Mouse (Mus musculus): ENCODE measurements around the gene Atxn1. TPM values are rescaled to one million over a fixed set of nuclear protein-coding genes. Genes with fewer than 3 reads are reported as not detected.

Gene Atxn1
- polyA plus RNA-seq, 1 experiment, result 7.2 TPM

GRCm38 (mm10) chr13:45904955-45905354 is 59.9 kb downstream of the Atxn1 start:
- Histone ChIP-seq H3K4me3 (ENCODE audit: insufficient read depth, low read depth, low read length) (no peak overlapping the region), H3K27ac (replicated peaks; ENCODE audit: low read depth, low read length) (no peak overlapping the region), H3K4me1 (ENCODE audit: control insufficient read depth, insufficient read depth, insufficient read length, low read length) (peaks cover 10% of the 10 kb centered on the region; the same call in 1 of the 2 replicates)

GRCm38 (mm10) chr13:45904456-45904855 is 60.4 kb downstream of the Atxn1 start:
- Histone ChIP-seq H3K27ac (replicated peaks; ENCODE audit: low read depth, low read length) (no peak overlapping the region), H3K4me3 (ENCODE audit: insufficient read depth, low read depth, low read length) (no peak overlapping the region), H3K4me1 (ENCODE audit: control insufficient read depth, insufficient read depth, insufficient read length, low read length) (peaks cover 10% of the 10 kb centered on the region; the same call in 1 of the 2 replicates)

DNA sequence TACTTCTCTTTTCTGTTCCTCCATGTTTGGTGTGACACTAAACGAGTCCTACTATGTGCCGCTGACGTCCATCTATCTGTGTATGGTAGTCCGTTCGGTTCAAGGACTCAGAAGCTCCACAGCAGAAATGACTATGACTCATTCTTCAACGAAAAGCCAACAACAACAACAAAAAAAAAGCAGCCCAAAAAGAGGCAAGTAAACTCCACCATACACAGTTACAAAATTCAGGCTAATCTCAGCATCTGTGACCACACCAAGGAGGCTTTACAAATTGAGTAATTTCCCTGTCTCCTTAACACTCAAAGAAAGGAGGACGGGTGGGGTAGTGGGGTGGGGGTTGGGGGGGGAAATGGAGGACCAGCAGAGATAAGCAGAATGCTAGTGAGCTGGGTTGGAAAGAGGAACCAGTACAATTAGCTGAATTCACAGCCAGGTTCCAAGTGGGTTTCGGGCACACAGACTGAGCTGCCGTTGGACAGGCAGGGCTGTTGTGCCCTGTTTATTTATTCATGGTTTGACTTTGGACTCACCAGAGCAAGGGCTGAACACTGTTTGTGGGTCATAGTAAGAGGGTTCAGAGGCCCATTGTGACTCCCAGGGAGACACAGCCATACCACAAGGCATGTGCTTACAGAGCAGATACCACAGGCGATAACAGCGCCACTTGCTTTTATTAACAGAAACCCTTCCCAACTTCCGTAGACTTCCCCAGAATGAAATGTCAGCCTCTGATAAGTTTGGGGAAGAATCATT is 61.1 kb downstream of the Atxn1 start:
- Histone ChIP-seq H3K4me1 (ENCODE audit: control insufficient read depth, insufficient read depth, insufficient read length, low read length) (peaks cover 10% of the 10 kb centered on the region; the same call in 1 of the 2 replicates), H3K27ac (replicated peaks; ENCODE audit: low read depth, low read length) (peak overlapping the region; percentile 57), H3K4me3 (ENCODE audit: insufficient read depth, low read depth, low read length) (no peak overlapping the region)

DNA sequence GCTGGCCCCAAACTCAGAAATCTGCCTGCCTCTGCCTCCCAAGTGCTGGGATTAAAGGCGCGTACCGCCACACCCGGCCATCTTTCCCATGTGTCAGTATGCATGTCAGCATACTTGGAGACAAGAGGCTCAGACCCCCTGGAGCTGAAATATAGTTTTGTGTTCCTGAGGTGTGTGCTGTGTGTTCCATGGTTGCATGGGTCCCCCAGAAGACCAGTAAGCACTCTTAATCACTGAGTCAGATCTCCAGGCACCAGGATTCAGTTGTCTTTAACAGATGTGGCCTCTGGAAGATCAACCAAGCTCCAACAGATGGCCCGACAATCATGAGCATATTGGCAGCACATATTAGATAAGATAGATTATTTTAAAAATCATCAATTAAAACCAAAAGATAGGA is 62.4 kb downstream of the Atxn1 start:
- H3K27ac ChIP-seq (replicated peaks; ENCODE audit: low read depth, low read length), result no peak overlapping the region
- peaks cover 10% of the 10 kb centered on the region; the same call in 1 of the 2 replicates for H3K4me1 ChIP-seq (ENCODE audit: control insufficient read depth, insufficient read depth, insufficient read length, low read length)
- no peak overlapping the region for H3K4me3 ChIP-seq (ENCODE audit: insufficient read depth, low read depth, low read length)

DNA sequence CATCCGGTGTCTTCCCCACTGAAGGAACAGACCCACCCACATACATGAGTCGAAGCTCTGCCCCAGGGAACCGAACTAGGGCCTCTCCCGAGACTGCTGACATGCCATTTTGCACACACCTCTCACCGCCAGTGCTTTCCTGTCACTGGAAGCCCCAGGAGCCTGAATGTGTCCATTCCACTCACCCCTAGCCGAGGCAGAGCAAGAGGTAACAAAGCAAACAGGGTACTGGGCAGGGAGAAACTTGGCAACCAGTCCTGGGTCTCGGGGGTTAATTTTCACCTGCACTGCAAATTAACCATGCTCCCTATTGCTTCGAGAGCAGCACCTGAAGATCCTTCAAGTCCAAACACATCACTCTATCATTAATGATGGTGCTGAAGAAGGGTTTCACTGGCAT is 64.0 kb downstream of the Atxn1 start:
- peaks cover 4% of the 10 kb centered on the region; the same call in 1 of the 2 replicates for H3K4me1 ChIP-seq (ENCODE audit: control insufficient read depth, insufficient read depth, insufficient read length, low read length)
- no peak overlapping the region for H3K4me3 ChIP-seq (ENCODE audit: insufficient read depth, low read depth, low read length)
- H3K27ac ChIP-seq (replicated peaks; ENCODE audit: low read depth, low read length), result no peak overlapping the region

DNA sequence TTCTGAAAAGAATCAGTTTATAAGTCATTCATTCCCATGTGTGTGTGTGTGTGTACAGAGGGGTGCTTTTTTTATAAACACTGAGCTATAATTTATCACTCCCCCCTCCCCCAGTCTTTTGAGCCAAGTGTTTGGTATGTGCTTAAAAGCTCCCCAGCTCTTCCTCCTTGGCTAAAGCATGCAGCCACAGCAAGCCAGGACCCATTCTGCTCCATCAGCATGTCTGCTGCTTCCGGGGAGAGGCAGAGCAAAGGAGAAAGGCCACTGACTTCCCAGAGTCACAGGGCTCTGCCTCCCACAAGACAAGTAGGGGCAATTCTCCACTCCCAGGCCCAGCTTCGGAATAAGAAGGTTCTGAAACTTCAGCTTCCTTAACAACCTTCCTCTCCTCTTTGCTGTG is 67.2 kb downstream of the Atxn1 start:
- no peak overlapping the region for H3K4me3 ChIP-seq (ENCODE audit: insufficient read depth, low read depth, low read length)
- H3K4me1 ChIP-seq (ENCODE audit: control insufficient read depth, insufficient read depth, insufficient read length, low read length), result peaks cover 10% of the 10 kb centered on the region; the same call in 1 of the 2 replicates
- H3K27ac ChIP-seq (replicated peaks; ENCODE audit: low read depth, low read length), result no peak overlapping the region

DNA sequence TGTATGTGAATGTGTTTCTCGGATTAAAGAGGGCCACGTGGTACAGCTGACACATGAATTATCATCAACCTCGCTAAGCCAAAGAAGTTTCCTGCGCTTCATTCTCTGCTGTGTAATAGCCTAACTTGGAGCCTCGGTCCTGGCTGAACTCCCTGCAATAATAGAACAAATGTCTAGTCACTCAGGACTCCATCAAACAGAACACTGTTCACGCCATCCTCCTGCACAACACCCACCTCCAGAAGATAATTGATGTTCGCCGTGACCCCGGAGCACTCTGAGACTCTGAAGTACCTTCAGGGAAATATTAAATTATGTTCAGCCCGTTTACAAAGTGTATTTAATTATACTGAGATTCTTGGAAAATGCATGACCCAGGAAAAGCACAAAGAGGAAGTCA is 70.0 kb downstream of the Atxn1 start:
- no peak overlapping the region for H3K4me3 ChIP-seq (ENCODE audit: insufficient read depth, low read depth, low read length)
- peaks cover 10% of the 10 kb centered on the region; the same call in 1 of the 2 replicates for H3K4me1 ChIP-seq (ENCODE audit: control insufficient read depth, insufficient read depth, insufficient read length, low read length)
- no peak overlapping the region for H3K27ac ChIP-seq (replicated peaks; ENCODE audit: low read depth, low read length)

DNA sequence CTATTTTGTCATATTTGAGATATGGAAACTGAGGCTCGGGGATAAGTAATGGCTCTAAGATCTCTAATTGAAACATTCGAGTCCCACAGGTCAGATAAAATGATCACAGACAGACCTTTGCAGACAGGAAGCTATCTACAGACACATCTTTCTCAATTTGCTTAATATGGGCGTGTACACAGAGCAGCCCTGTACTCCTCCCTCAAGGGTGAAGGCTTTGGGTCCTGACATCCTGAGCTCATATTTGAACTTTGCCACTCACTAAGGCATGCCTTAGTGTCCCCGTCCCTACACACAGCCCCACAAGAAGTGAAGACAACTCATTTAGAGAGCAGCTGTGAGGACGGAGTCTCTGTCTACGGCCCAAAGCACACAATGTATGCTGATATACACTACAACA is 70.6 kb downstream of the Atxn1 start:
- Histone ChIP-seq H3K4me3 (ENCODE audit: insufficient read depth, low read depth, low read length) (no peak overlapping the region), H3K27ac (replicated peaks; ENCODE audit: low read depth, low read length) (no peak overlapping the region), H3K4me1 (ENCODE audit: control insufficient read depth, insufficient read depth, insufficient read length, low read length) (peaks cover 14% of the 10 kb centered on the region; the same call in 1 of the 2 replicates)

DNA sequence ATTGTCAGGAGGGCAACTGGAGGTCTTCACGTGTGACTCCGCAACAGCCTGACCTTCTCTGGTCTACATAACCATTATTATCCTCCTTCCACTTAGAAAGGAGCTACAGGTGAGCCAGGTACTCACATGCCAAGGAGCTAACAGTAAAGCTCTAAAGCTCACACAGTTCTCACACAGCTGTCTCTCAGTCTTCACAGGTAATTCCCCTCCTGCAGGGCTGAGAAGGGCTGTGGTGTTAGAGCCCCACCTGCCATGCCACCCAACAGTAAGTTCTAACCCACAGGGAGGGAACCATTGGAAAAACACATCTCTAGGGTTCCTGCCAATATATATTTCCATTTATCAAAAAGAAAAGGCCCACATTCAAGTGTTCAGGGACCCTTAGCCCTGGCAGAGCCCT is 73.7 kb downstream of the Atxn1 start:
- no peak overlapping the region for H3K4me3 ChIP-seq (ENCODE audit: insufficient read depth, low read depth, low read length)
- no peak overlapping the region for H3K27ac ChIP-seq (replicated peaks; ENCODE audit: low read depth, low read length)
- H3K4me1 ChIP-seq (ENCODE audit: control insufficient read depth, insufficient read depth, insufficient read length, low read length), result peaks cover 16% of the 10 kb centered on the region; the same call in 1 of the 2 replicates

- Histone ChIP-seq H3K4me1 (ENCODE audit: control insufficient read depth, insufficient read depth, insufficient read length, low read length) (peaks cover 7% of the 10 kb centered on the region; the same call in 1 of the 2 replicates), H3K27ac (replicated peaks; ENCODE audit: low read depth, low read length) (no peak overlapping the region), H3K4me3 (ENCODE audit: insufficient read depth, low read depth, low read length) (no peak overlapping the region)
Observed at GRCm38 (mm10) chr13:45888953-45889749, 75.7 kb downstream of the Atxn1 start.

DNA sequence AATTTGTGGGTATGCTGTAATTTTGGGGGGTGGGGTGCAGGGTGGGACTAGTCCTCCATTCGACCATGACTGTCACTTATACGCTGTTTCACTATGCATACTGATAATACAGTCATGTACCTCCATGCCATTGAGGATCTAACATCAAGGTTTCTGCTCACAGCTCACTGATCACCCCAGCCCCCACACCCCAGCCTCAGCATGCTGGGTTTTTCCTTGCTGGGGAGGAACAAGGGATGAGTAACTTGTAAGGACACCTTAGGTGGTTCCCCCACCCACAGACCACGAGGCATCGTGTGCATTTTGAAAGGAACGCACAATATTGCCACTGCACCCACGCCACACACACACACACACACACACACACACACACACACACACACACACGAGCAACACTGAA is 79.9 kb downstream of the Atxn1 start:
- peaks cover 12% of the 10 kb centered on the region; the same call in 1 of the 2 replicates for H3K4me1 ChIP-seq (ENCODE audit: control insufficient read depth, insufficient read depth, insufficient read length, low read length)
- H3K4me3 ChIP-seq (ENCODE audit: insufficient read depth, low read depth, low read length), result no peak overlapping the region
- H3K27ac ChIP-seq (replicated peaks; ENCODE audit: low read depth, low read length), result no peak overlapping the region

DNA sequence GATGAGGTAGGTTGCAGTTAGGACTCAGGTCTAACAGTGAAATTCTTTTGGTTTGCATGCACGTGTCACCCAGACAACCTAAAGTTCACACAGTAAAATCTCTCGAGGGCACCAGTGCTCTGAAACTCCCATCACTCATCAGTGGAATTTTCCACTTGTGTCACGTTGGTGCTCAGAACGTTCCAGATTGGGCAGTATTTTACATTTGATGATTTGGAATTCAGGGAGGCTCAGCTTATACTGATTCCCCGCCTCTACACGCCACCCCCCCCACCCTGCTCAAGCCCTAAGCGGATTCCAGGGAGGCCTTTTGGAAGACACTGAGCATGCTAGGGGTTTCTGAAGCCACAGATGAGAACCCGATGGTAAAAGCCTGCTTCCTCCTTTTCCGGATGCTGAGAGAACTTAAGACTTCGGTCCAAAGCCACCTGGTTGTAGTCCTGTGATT is 81.0 kb downstream of the Atxn1 start:
- Histone ChIP-seq H3K27ac (replicated peaks; ENCODE audit: low read depth, low read length) (no peak overlapping the region), H3K4me1 (ENCODE audit: control insufficient read depth, insufficient read depth, insufficient read length, low read length) (peaks cover 8% of the 10 kb centered on the region; the same call in 1 of the 2 replicates), H3K4me3 (ENCODE audit: insufficient read depth, low read depth, low read length) (no peak overlapping the region)

DNA sequence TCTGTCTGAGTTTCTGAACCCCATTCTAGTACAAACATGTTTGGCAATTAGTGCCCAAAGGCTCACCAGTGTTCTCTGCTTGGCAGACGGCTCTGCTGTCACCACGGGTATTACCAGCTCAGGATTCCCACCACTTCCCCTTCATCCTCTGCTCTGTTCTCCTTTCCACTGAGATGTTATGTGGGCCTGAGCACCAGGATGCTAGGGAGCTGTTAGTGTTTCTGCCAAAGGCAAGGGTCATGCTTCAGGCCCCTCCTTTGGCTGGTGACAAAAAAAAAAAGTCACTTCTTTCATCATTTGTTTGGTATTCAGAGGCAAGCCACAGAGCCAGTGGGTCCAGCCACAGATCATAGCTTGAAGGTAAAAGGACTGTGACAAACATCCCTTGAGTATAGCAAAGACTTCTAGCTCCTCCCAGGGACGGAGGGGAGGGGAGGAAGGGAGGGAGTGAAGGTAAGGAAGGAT is 81.8 kb downstream of the Atxn1 start:
- H3K27ac ChIP-seq (replicated peaks; ENCODE audit: low read depth, low read length), result no peak overlapping the region
- peaks cover 8% of the 10 kb centered on the region; the same call in 1 of the 2 replicates for H3K4me1 ChIP-seq (ENCODE audit: control insufficient read depth, insufficient read depth, insufficient read length, low read length)
- no peak overlapping the region for H3K4me3 ChIP-seq (ENCODE audit: insufficient read depth, low read depth, low read length)

- H3K4me3 ChIP-seq (ENCODE audit: insufficient read depth, low read depth, low read length), result no peak overlapping the region
- H3K4me1 ChIP-seq (ENCODE audit: control insufficient read depth, insufficient read depth, insufficient read length, low read length), result peaks cover 4% of the 10 kb centered on the region; the same call in 1 of the 2 replicates
- no peak overlapping the region for H3K27ac ChIP-seq (replicated peaks; ENCODE audit: low read depth, low read length)
Observed at GRCm38 (mm10) chr13:45880543-45880845, 84.3 kb downstream of the Atxn1 start.

- Histone ChIP-seq H3K27ac (replicated peaks; ENCODE audit: low read depth, low read length) (no peak overlapping the region), H3K4me3 (ENCODE audit: insufficient read depth, low read depth, low read length) (no peak overlapping the region), H3K4me1 (ENCODE audit: control insufficient read depth, insufficient read depth, insufficient read length, low read length) (peaks cover 4% of the 10 kb centered on the region; the same call in 1 of the 2 replicates)
Observed at GRCm38 (mm10) chr13:45879746-45880542, 84.9 kb downstream of the Atxn1 start.

All from brown adipose tissue, adult 24 weeks (tissue).